Mouse (Mus musculus) left cerebral cortex, postnatal 14 days (tissue): Measurements from ENCODE around the gene Gpatch2. TPM values are rescaled to one million over a fixed set of nuclear protein-coding genes. Genes with fewer than 3 reads are reported as not detected.

ENCODE experiments used
- DNase-seq, 2 experiments: peaks; one replicate each; pipeline ENCODE4 v3.0.0; 2021 to 2022; ENCODE audit warnings: low spot score in 2 of 2, mixed read lengths in 1 of 2
- intact Hi-C: fragments of 180-260 bp; cut with DNase I; formaldehyde crosslinking; loops from one replicate; pipeline ENCODE4 v1.15.1; 2025
- total RNA-seq, 2 experiments: library from RNA; stranded (reverse); gene quantifications; 2 replicates each; pipeline ENCODE4 v1.2.3; 2021

Gene Gpatch2
- total RNA-seq, 2 experiments from 2014 or later, result 20.3 to 20.8 TPM

- DNase-seq, result no peak
- intact Hi-C loops, result no loop called here
Observed at GRCm38 (mm10) chr1:187294522-187294921, 79.2 kb downstream of the Gpatch2 start.

DNA sequence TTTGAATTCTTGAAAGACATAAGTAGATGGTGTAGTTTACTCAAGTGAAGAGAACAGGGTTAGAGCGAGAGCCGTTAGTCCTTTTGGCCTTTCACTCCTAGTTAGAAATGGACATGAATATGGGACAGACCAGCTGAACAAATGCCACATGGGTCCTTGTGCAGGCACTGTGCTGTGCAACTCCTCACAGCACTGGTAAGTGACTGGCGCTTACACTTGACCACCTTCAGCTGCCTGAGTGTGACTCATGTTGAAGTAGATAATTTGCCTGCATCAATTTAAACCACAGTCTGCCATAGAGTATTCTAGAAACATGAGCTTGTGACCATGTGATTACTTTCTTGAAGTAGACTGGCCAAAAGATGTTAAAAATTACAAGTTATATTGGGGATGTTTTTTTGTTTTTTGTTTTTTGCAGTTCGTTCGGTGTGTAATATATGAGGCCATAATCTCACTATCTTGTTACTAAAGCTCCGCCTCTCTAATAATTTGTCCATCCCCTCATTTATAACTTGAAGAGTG, 79.8 kb downstream of the Gpatch2 start:
- DNase-seq, result no peak
- intact Hi-C loops, result no loop called here

GRCm38 (mm10) chr1:187295711-187296110, 80.4 kb downstream of the Gpatch2 start:
- no peak for DNase-seq
- intact Hi-C loops, result no loop called here

DNA sequence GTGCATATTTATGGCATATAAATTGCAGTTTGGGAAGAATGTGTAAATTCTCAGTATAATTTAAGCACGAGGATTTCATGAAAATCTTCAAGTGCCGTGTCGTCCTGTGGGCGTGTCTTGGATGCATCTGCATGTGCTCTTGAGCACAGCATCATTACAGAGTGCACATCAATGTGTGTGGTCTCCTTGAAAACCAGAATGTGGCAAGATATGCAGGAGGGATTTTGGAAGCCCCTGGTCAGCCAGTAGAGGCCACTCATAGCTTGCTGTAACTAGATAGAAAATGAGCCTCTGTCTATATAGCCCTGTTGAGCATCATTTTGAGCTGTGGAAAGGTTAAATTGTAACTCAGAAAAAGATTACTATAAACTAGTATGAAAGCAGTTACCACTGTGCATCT, 83.9 kb downstream of the Gpatch2 start:
- intact Hi-C loops, result no loop called here
- DNase-seq, result peak in 1 of 2 experiments; percentile 42

GRCm38 (mm10) chr1:187300626-187301025, 85.3 kb downstream of the Gpatch2 start:
- intact Hi-C loops, result no loop called here
- DNase-seq, result peak; percentile 16 to 17

DNA sequence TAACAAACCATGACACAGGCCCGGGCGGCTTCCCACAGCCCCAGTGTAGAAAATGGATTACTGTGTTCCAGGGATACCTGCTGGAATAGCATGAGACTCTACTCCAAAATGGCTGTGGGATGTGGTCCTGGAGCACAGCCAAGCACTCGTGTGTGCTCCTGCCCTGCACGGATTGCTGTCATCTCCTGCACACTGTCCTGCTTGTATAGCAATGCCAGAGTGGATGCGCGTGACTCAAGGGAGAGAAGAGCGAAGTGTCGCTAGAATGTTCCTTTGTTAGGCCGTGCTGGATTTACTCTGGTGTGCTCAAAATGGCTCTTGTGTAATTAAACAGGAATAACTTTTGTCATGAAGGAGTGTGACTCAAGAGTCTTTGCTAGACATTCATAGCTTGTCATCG, 87.9 kb downstream of the Gpatch2 start:
- no peak for DNase-seq
- intact Hi-C loops, result no loop called here

- intact Hi-C loops, result no loop called here
- no peak for DNase-seq
Observed at GRCm38 (mm10) chr1:187307335-187307734, 92.0 kb downstream of the Gpatch2 start.

- no peak for DNase-seq
- intact Hi-C loops, result no loop called here
Observed at GRCm38 (mm10) chr1:187308523-187308922, 93.2 kb downstream of the Gpatch2 start.

DNA sequence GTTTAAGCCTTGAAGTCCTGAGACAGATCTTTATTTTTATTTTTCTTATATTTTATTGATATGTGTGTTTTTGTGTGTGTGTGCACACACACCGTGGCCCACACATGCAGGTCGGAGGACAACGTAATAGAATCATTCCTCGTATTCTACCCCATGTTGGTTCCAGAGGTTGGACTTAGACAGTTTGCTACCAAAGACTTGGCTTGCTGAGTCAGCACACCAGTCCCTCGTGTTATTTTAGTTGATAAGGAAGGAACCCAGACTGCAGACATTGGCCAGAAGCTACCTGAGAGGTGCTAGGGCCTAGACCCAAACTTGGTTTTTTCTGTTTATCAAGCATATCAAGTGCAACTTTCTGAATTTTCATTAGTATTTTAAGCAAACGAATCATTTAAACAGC, 95.8 kb downstream of the Gpatch2 start:
- intact Hi-C loops, result no loop called here
- no peak for DNase-seq

DNA sequence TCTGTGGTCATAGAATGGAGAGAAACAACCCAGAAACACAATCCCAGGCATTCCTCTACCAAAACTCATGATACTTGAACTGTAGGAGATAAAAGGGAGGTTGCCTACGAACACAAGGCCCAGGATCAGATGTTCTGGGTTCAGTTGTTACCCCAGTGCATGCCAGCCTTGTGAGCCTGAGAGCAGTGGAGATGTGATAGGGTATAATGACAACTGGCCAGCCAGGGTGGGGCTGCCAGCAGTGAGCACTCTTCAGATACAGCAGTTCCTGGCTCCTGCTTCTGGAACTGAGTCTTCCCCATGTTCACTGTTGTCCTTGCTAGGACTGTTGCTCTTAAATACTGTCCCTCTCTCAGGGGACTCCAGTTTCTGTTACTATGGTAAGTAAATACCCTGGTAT, 98.0 kb downstream of the Gpatch2 start:
- DNase-seq, result no peak
- intact Hi-C loops, result no loop called here

DNA sequence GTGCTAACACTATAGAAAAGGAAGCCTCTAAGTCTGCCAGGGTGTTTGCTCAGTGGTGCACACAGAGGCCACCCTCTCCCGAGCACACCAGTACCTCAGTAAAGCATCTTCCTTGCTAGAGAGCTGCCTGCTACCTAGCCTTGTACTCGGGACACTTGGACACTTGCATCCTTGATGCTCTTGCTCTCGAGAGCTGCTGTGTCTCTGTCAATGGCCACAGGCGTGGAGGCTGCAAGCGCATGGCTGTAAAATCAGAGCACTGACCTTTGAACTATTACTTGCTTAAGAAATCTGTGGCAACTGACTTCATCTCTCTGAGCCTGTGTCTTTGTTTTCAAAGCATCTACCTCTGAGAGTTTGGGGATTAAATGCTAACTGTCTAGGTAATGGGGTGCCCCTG, 98.5 kb downstream of the Gpatch2 start:
- no peak for DNase-seq
- intact Hi-C loops, result no loop called here

GRCm38 (mm10) chr1:187314516-187314915, 99.2 kb downstream of the Gpatch2 start:
- DNase-seq, result no peak

DNA sequence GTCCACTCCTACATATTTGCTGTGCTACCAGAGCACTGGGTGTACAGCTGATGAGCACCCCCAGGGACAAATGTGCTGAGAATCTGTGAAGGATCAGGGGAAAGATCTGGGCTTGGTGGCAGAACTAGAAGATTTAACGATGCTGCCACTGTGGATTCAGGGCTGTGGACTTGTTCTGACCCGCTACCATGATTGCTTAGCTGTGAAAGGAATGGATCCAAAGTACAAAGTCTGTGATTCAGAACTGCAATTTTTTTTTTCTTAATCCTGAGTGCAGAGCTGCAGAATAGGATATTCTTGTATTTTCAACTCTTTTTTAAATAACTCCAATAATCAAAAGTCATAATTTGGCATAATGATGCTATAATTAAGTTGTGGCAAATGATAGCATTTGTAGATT, 100.5 kb downstream of the Gpatch2 start:
- intact Hi-C loops, result no loop called here
- no peak for DNase-seq

More at GRCm38 (mm10) chr1:187314516-187314915, 99.2 kb downstream of the Gpatch2 start:
- intact Hi-C loops, result no loop called here

- intact Hi-C loops, result no loop called here
- DNase-seq, result no peak
Observed at GRCm38 (mm10) chr1:187316555-187316954, 101.2 kb downstream of the Gpatch2 start.

- intact Hi-C loops, result no loop called here
- no peak for DNase-seq
Observed at GRCm38 (mm10) chr1:187321814-187322213, 106.5 kb downstream of the Gpatch2 start.

DNA sequence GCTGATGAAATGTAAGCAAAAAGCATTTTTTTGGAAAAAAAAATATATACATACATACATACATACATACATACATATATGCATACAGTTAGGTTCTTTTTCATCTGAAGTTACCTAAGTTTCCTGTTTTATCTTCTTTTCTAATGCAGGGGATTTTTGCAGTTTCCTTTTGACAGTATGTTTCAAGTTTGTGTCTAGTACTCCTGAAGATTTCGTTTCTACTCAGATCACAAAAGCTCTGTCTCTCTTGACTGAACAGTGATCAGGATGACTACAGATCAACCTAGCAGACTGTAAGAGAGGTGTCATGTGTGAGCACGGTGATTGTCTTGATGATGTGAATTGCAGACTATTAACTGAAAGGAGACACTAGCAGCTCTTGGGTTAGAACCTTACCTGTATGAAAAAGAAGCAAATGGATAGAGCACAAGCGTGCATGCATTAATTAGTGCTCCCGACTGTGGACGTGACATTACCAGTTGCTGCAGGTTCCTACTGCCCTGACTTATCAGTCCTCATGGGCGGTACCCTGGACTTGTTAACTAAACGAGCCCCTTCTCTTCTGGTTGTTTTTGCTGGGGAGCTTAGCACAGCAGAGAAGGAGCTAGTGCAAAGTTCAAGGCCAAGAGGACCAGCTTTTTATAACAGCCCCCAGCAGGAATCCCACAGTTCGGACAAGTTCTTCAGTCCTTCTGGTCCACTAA, 107.3 kb downstream of the Gpatch2 start:
- no peak for DNase-seq
- intact Hi-C loops, result no loop called here

DNA sequence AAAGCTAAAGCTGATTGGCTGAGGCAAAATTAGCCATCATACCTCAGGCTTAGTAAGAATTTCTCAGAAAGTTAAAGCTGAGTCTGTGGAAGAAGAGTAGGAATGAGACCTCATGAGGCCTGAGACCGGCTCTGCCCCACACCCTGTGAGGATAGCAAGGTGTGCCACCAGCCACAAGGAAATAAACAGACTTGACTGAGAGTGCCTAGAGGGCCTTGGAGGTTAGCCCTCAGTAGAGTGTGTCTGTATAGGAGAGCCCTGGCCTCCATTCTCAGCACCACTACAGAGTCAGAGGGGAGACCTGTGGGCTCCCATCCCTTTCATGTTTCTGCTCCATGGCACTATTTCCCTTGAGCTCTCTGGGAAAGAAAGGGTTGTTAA, 107.9 kb downstream of the Gpatch2 start:
- intact Hi-C loops, result no loop called here
- no peak for DNase-seq

GRCm38 (mm10) chr1:187342551-187342950, 127.2 kb downstream of the Gpatch2 start:
- intact Hi-C loops, result no loop called here
- no peak for DNase-seq

GRCm38 (mm10) chr1:187345156-187345555, 129.8 kb downstream of the Gpatch2 start:
- no peak for DNase-seq
- intact Hi-C loops, result no loop called here

- DNase-seq, result no peak
- intact Hi-C loops, result no loop called here
Observed at GRCm38 (mm10) chr1:187346923-187347322, 131.6 kb downstream of the Gpatch2 start.

GRCm38 (mm10) chr1:187347606-187348005, 132.3 kb downstream of the Gpatch2 start:
- intact Hi-C loops, result no loop called here
- no peak for DNase-seq
